Mouse (Mus musculus) activated CD4-positive, CD25-positive, alpha-beta regulatory T cell, adult 4 months (primary cell): ENCODE measurements around the gene 2900011O08Rik. TPM values are rescaled to one million over a fixed set of nuclear protein-coding genes. Genes with fewer than 3 reads are reported as not detected.

ENCODE experiments used
- ATAC-seq: one replicate; pipeline ENCODE4 v1.8.0; 2017
- polyA plus RNA-seq, 2 experiments: library from polyadenylated mRNA; unstranded; fragments of 100-300 nt; shearing (Covaris generic); gene quantifications; one replicate each; pipeline ENCODE4 v1.2.1; 2017

Gene 2900011O08Rik
- polyA plus RNA-seq, 2 experiments from 2014 or later, result 0.50 TPM; not detected in 1

GRCm38 (mm10) chr16:14070471-14071169 lies 84.2 kb downstream of the 2900011O08Rik start:
- no peak for ATAC-seq

GRCm38 (mm10) chr16:14082925-14083324 lies 96.5 kb downstream of the 2900011O08Rik start:
- ATAC-seq, result no peak

- peak; percentile 95 for ATAC-seq
Observed at GRCm38 (mm10) chr16:14088249-14088648, 101.8 kb downstream of the 2900011O08Rik start.

- ATAC-seq, result no peak
Observed at GRCm38 (mm10) chr16:14089296-14089695, 102.9 kb downstream of the 2900011O08Rik start.

- ATAC-seq, result no peak
Observed at GRCm38 (mm10) chr16:14091771-14092170, 105.4 kb downstream of the 2900011O08Rik start.

- ATAC-seq, result no peak
Observed at GRCm38 (mm10) chr16:14105891-14106290, 119.5 kb downstream of the 2900011O08Rik start.

- ATAC-seq, result no peak
Observed at GRCm38 (mm10) chr16:14109651-14110230, 123.3 kb downstream of the 2900011O08Rik start.

- no peak for ATAC-seq
Observed at GRCm38 (mm10) chr16:14110922-14111321, 124.5 kb downstream of the 2900011O08Rik start.

- ATAC-seq, result no peak
Observed at GRCm38 (mm10) chr16:14112133-14112532, 125.7 kb downstream of the 2900011O08Rik start.

- no peak for ATAC-seq
Observed at GRCm38 (mm10) chr16:14112742-14113141, 126.3 kb downstream of the 2900011O08Rik start.

GRCm38 (mm10) chr16:14117299-14117698 lies 130.9 kb downstream of the 2900011O08Rik start:
- no peak for ATAC-seq

GRCm38 (mm10) chr16:14120941-14121340 lies 134.5 kb downstream of the 2900011O08Rik start:
- ATAC-seq, result no peak

- no peak for ATAC-seq
Observed at GRCm38 (mm10) chr16:14121563-14121962, 135.2 kb downstream of the 2900011O08Rik start.

GRCm38 (mm10) chr16:14122586-14122985 lies 136.2 kb downstream of the 2900011O08Rik start:
- ATAC-seq, result no peak

GRCm38 (mm10) chr16:14123901-14124300 lies 137.5 kb downstream of the 2900011O08Rik start:
- ATAC-seq, result no peak

- ATAC-seq, result no peak
Observed at GRCm38 (mm10) chr16:14124709-14125108, 138.3 kb downstream of the 2900011O08Rik start.

GRCm38 (mm10) chr16:14125253-14125652 lies 138.8 kb downstream of the 2900011O08Rik start:
- no peak for ATAC-seq

- ATAC-seq, result no peak
Observed at GRCm38 (mm10) chr16:14128977-14129376, 142.6 kb downstream of the 2900011O08Rik start.

- ATAC-seq, result no peak
Observed at GRCm38 (mm10) chr16:14130796-14131195, 144.4 kb downstream of the 2900011O08Rik start.

GRCm38 (mm10) chr16:14131376-14131775 lies 145.0 kb downstream of the 2900011O08Rik start:
- ATAC-seq, result no peak

- ATAC-seq, result no peak
Observed at GRCm38 (mm10) chr16:14131838-14132237, 145.4 kb downstream of the 2900011O08Rik start.

GRCm38 (mm10) chr16:14135014-14135413 lies 148.6 kb downstream of the 2900011O08Rik start:
- no peak for ATAC-seq

- ATAC-seq, result no peak
Observed at GRCm38 (mm10) chr16:14137976-14138561, 151.7 kb downstream of the 2900011O08Rik start.

- no peak for ATAC-seq
Observed at GRCm38 (mm10) chr16:14139106-14139505, 152.7 kb downstream of the 2900011O08Rik start.
